Mouse (Mus musculus): ENCODE measurements around the gene Ip6k2. TPM values are rescaled to one million over a fixed set of nuclear protein-coding genes. Genes with fewer than 3 reads are reported as not detected.

The Ip6k2 gene
- total and polyA plus RNA-seq, 3 experiments, result 21.3 to 33.7 TPM; not detected in 1

DNA sequence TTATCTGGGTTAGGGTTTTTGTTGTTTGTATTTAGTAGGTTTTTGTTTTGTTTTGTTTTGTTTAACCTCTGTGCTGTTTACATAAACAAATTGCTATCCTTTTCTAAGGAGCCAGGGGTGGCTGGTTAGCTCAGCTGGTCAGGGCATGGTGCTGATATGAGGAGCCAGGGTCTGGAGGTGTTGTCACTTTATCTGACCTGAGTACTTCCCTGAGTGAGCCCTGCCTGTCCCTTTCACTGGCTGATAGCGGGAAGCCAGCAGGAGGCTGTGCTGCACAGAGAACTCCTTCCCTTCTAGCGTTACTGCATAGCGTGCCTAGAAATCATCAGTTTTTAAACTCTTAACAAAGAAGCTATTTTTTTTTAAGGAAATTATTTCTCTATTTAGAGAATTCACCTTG lies 35.9 kb upstream of the Ip6k2 start:
- no peaks in the 10 kb centered on the region for H3K9me3 ChIP-seq (replicated peaks; ENCODE audit: insufficient read depth, low read length)
- no peaks in the 10 kb centered on the region for H3K4me1 ChIP-seq (ENCODE audit: control insufficient read depth in 1 of 2, insufficient read depth in 2 of 2, low read length in 2 of 2)
- no peaks in the 10 kb centered on the region for H3K27me3 ChIP-seq (ENCODE audit: control insufficient read depth in 1 of 2, insufficient read depth in 2 of 2, low read length in 2 of 2)
- H3K4me3 ChIP-seq (ENCODE audit: control insufficient read depth in 1 of 2, insufficient read depth in 1 of 2, low read depth in 2 of 2, low read length in 2 of 2), result no peak overlapping the region
- H3K9ac ChIP-seq (ENCODE audit: control insufficient read depth, low read depth, low read length, poor library complexity, severe bottlenecking), result no peak overlapping the region
- TF ChIP-seq CHD2 (IDR thresholded peaks at IDR 0.05; ENCODE audit: low read length) (no peak), POLR2AphosphoS2 (IDR thresholded peaks at IDR 0.05; ENCODE audit: low read length) (no peak), RAD21 (IDR thresholded peaks at IDR 0.05; ENCODE audit: low read depth, low read length) (no peak)
- H3K79me2 ChIP-seq (ENCODE audit: control insufficient read depth, insufficient read depth, low read length, poor library complexity), result no peaks in the 10 kb centered on the region
- peaks cover 0 to 5% of the 10 kb centered on the region in 2 experiments; a peak in 2 of 4 replicates for H3K36me3 ChIP-seq (ENCODE audit: control insufficient read depth in 1 of 2, insufficient read depth in 2 of 2, low read length in 2 of 2)
- H3K27ac ChIP-seq (ENCODE audit: control insufficient read depth, low read depth, low read length), result no peak overlapping the region
- DNase-seq (ENCODE audit: low read depth, low spot score), result no peak

DNA sequence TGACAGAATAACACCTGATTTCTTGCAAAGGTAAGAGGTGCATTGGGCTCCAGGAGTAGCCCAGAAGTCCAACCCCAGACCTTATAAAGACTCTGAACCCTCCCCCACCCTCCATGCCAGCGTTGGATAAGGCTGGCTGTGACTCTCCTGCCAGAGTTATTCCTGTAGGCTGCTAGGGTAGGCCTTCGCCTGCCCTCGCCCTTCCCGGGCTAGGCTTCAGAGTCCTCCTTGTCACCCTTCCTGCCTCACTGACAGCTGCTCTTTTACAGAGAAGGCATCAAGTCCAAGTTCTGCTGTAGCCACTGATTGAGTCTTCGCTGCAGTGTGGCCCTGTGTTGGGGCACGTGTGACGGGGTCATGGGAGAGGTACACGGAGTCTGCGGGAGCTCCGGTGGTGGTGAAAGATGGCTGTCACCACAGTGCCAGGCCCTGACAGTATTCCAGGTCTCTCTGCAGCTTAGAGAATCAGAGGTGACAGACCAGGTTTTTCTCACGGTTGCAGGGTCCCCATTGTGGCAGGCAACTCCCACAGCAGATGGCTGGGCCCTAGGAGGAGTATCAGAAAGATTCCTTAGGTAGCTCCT lies 34.9 kb upstream of the Ip6k2 start:
- no peak overlapping the region for H3K4me3 ChIP-seq (ENCODE audit: control insufficient read depth in 1 of 2, insufficient read depth in 1 of 2, low read depth in 2 of 2, low read length in 2 of 2)
- H3K27me3 ChIP-seq (ENCODE audit: control insufficient read depth in 1 of 2, insufficient read depth in 2 of 2, low read length in 2 of 2), result no peaks in the 10 kb centered on the region
- no peak overlapping the region for H3K27ac ChIP-seq (ENCODE audit: control insufficient read depth, low read depth, low read length)
- H3K4me1 ChIP-seq (ENCODE audit: control insufficient read depth in 1 of 2, insufficient read depth in 2 of 2, low read length in 2 of 2), result no peaks in the 10 kb centered on the region
- no peak for DNase-seq (ENCODE audit: low read depth, low spot score)
- no peak overlapping the region for H3K9ac ChIP-seq (ENCODE audit: control insufficient read depth, low read depth, low read length, poor library complexity, severe bottlenecking)
- no peaks in the 10 kb centered on the region for H3K9me3 ChIP-seq (replicated peaks; ENCODE audit: insufficient read depth, low read length)
- H3K79me2 ChIP-seq (ENCODE audit: control insufficient read depth, insufficient read depth, low read length, poor library complexity), result no peaks in the 10 kb centered on the region
- no peaks in the 10 kb centered on the region; a peak in 1 of 4 replicates for H3K36me3 ChIP-seq (ENCODE audit: control insufficient read depth in 1 of 2, insufficient read depth in 2 of 2, low read length in 2 of 2)
- TF ChIP-seq CHD1 (IDR thresholded peaks at IDR 0.05; ENCODE audit: low read depth, low read length), result no peak
- no peak for TF ChIP-seq USF2 (IDR thresholded peaks at IDR 0.05; ENCODE audit: borderline replicate concordance in 1 of 2, insufficient read depth in 1 of 2, low read depth in 1 of 2, low read length in 2 of 2)
- no peak for TF ChIP-seq JUND (IDR thresholded peaks at IDR 0.05; ENCODE audit: low read depth, low read length)
- TF ChIP-seq ZMIZ1 (IDR thresholded peaks at IDR 0.05; ENCODE audit: low read depth, low read length), result no peak
- no peak for TF ChIP-seq BHLHE40 (IDR thresholded peaks at IDR 0.05; ENCODE audit: borderline replicate concordance, low read depth, low read length)
- no peak for TF ChIP-seq MEF2A (IDR thresholded peaks at IDR 0.05; ENCODE audit: extremely low read depth, insufficient replicate concordance, low read depth, low read length, poor library complexity, severe bottlenecking)
- no peak for TF ChIP-seq ETS1 (IDR thresholded peaks at IDR 0.05; ENCODE audit: low read depth, low read length)

- Histone ChIP-seq H3K4me1 (ENCODE audit: control insufficient read depth in 1 of 2, insufficient read depth in 2 of 2, low read length in 2 of 2) (no peaks in the 10 kb centered on the region), H3K4me3 (ENCODE audit: control insufficient read depth in 1 of 2, insufficient read depth in 1 of 2, low read depth in 2 of 2, low read length in 2 of 2) (no peak overlapping the region), H3K36me3 (ENCODE audit: control insufficient read depth in 1 of 2, insufficient read depth in 2 of 2, low read length in 2 of 2) (no peaks in the 10 kb centered on the region; a peak in 1 of 4 replicates), H3K9me3 (replicated peaks; ENCODE audit: insufficient read depth, low read length) (no peaks in the 10 kb centered on the region), H3K9ac (ENCODE audit: control insufficient read depth, low read depth, low read length, poor library complexity, severe bottlenecking) (no peak overlapping the region), H3K27ac (ENCODE audit: control insufficient read depth, low read depth, low read length) (no peak overlapping the region), H3K27me3 (ENCODE audit: control insufficient read depth in 1 of 2, insufficient read depth in 2 of 2, low read length in 2 of 2) (0 out of 4 replicates have a peak, but pooled peaks cover 0 to 1% of the 10 kb centered on the region in 2 experiments), H3K79me2 (ENCODE audit: control insufficient read depth, insufficient read depth, low read length, poor library complexity) (no peaks in the 10 kb centered on the region)
- DNase-seq (ENCODE audit: low read depth, low spot score), result no peak
- TF ChIP-seq MAX (IDR thresholded peaks at IDR 0.05; ENCODE audit: low read length) (no peak), RCOR1 (IDR thresholded peaks at IDR 0.05; ENCODE audit: low read depth, low read length) (no peak), CHD1 (IDR thresholded peaks at IDR 0.05; ENCODE audit: low read depth, low read length) (no peak), ELF1 (IDR thresholded peaks at IDR 0.05; ENCODE audit: low read depth, low read length) (no peak), HCFC1 (IDR thresholded peaks at IDR 0.05; ENCODE audit: low read depth, low read length) (no peak), GABPA (IDR thresholded peaks at IDR 0.05; ENCODE audit: low read depth, low read length) (no peak), MYB (IDR thresholded peaks at IDR 0.05; ENCODE audit: low read depth, low read length) (no peak)
Observed at GRCm38 (mm10) chr9:108750616-108751015, 33.0 kb upstream of the Ip6k2 start.
